Mouse (Mus musculus): ENCODE results near the gene Tkt.

Gene Tkt

DNA sequence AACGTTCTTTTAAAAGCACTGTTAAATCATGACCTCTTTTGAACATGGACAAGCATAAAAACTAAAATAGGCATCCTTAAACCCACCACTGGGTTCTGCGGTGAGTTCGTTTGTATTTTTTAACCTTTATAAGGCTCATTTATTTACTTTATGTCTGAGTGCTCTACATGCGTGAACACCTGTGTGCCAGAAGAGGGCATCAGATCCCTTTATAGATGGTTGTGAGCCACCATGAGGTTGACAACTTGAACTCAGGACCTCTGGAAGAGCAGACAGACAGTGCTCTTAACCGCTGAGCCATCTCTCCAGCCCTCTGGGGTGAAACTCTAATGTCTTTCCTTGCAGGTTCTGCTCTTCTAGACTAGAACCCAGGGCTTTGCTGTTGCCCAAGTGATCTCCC is 37.2 kb downstream of the Tkt start:
- no peak for DNase-seq (ENCODE audit: low spot score)

DNA sequence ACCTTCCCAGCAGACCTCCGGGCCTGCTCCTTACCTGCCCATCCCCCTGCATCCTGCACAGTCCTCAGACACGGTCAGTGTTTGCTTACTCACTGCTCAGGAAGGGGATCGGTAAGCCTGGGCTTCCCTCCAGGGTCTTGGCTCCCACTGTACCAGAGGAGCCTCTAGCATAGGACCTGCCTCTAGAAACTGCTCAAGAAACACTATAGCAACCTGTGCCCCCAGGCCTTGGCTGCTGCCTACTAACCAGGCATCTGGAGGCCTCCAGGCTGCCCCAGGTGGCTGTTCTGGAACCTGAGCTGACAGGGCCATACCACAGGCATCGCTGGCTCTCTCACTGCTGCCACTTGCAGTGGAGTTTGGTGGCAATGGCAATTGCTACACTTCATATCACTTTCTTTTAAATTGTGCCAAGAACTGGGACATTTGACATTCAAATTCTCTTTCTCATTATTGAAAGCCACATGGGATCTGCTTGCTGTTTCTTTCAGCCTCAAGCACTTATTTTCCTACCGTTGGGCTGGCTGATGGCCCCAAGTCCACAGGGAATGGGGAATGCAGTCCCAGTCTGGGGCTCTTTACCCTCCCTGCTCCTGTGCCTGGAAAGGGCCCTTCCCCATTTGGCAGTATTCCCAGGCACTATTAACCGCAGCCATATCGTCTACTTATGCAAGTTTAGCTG is 38.8 kb downstream of the Tkt start:
- no peak for DNase-seq (ENCODE audit: low spot score)

DNA sequence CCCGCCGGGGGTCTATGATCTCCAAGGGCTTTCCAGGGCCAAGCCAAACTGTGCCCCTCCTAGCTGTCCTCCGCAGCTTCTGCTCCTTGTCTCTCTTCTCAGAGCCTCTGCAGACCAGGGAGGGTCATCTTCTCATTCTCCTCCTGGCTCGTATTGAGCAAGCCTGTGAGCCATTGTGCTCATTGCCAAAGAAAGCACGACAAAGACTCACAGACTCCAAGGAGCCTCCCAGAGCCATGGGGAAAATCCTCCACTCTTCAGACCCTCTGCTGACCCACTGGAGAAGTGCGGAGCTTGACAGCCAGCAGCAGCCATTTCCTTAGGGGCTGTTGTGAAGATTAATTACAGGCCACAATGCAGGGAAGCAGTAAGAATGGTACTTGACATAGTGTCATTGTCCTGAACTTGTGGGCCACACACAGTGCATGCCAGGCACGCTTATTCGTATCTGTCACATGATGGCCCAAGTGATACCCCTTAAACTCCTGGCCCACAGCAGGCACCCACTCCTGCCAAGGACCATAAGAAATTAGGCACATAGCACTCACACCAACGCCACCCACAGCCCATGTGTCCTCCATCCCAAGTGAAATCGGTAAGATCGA is 42.0 kb downstream of the Tkt start:
- DNase-seq (ENCODE audit: low spot score): no peak

DNA sequence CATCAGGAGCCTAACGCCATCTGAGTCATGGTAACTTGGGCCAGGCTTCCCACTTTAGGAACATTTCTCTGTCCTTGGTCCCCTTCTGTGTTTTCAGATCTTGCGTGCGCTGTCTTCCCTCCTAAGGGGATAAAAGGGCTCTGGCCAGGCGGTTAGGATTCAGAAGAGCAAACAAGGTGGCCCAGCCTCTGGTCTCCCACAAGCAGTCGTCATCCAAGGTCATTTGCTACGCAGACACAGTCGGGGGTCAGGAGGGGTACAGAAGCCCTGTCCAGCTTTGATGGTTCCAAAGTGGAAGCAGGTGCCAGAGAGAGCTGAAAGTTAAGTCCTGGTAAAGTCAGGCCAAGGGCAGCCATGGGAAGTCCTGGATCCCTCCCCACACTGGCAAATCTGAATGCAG is 42.8 kb downstream of the Tkt start:
- no peak for DNase-seq (ENCODE audit: low spot score)

DNA sequence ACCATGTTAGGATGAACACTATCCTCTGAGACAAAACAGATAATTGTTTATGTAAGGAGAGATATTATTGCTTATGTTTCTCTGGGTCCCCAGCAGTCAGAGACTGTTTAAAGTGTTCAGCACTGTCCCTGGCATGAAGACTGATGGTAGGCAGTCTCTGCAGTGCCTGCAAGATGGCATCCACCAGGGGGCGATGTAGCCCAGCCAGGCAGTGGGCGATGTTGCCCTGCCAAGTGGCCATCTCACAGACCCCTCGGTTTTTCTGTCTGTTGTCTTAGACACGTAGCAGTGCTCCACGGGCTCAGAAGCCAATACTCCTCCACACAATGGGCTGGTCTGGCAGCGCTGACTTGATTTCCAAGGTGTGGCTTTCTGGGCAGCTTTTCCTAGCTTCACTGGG is 43.3 kb downstream of the Tkt start:
- DNase-seq (ENCODE audit: low spot score): peak; percentile 69

DNA sequence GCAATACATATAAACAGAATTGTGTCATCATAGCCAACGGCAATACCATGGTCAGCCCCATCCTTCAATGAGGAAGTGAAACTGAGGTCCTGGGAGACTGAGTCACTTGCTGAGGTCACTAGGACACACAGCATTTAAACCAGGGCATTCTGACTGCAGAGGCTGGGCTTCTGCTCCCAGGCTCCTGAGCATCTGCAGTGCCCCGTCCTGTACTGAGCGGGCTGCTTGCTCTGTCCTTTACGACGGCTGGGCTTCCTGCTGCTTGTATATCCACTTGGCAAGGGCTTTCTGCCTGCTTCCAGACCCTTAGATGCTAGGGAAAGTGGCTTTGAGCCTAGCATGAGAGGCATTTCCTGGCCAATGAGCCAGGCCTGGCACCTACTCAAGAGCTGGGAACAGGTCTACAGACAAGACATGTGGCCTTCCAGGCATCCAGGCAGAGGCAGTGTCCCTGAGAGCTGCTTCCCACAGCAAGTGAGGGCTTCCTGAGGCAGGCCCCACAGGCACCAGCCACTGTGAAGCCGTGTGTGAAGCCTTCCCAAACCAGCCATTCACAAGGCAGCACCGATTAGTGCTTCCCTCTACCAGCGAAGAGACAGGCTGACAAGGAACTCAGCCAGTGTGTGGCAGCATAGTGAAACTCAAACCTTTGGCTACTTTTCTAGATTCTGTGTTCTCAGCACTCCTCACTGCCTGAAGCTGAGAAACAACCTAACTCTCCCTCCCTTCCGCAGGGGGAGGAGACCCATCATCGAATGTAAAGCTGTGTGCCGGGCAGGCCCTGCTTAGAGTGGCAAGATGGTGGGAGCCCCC is 45.3 kb downstream of the Tkt start:
- DNase-seq (ENCODE audit: low spot score): no peak

DNA sequence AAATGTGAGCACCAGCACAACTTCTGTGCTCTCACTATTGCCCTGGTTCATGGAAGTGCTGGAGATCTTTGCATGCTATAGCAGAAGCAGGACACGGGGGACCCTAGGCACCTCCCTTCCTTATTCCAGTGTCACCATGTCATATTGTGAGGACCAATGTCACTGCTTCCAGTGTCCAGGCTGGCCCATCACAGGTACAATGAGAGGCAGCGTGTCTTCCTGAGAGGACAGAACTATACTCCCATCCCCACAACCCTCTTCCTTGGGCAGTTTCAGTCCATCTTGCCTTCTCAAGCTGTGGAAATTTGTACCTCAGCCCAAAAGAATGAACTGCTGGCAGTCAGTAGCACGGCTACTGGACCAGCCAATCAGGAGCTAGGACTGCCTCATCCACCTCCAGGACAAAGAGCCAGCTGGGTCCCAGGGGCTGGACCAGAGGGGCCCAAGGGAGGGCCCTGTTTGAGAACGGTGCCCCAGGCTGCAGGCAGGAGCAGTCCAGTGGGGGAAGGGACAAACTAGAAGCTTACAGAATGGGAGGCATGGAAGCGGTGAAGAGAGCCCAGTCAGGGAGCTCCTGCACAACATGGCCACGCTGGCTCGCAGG is 46.0 kb downstream of the Tkt start:
- DNase-seq (ENCODE audit: low spot score): no peak

DNA sequence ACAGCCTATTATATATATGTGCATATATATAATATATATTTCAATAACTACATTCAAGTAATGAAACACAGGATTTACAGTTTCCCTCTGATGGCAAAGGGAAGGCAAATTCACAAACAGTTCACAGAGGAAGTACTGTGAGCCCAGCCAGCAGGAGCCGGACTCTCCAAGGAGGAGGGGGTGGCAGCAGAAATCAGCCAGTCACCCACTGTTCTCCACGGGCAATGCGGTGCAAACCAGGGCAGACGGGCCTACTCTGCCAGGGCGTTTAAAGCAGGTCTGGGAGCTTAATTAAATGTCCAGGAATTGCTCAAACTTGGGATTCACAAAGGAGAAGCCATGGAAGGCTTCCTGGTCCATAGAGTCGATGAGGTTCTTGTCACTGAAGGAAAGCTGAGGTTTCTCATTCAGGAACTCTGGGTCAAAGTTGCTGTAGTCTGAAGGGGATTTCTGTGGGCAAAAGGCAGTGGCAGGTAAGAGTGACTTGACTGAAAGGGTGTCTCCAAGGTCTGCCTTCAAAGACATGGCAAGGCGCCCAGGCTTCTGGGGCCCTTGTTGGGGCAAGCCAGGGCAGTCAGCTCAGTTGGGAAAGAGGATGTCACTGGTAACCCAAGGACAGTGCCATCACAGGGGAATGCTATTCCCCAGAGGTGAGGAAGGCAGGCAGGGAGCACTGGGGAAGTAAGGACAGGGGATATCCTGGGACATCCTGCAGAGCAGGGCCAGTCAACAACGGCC is 47.6 kb downstream of the Tkt start:
- DNase-seq (ENCODE audit: low spot score): no peak

DNA sequence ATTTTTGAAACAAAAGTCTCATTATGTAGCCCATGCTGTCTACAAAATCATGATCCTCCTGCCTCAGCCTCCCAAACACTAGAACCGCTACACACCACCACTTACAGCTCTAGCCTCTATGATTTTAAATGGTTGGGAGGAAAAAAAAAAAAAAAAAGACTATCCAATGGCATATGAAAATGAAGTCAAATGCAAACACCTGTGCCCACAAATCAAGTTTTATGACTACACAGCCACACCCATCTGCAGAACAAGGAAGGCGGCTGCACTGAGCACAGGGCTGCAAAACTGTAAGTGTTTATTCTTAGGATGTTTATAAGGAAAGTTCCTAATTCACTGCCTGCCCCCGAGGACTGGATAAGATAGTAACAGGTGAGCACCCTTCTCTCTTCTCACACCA is 48.2 kb downstream of the Tkt start:
- no peak for DNase-seq (ENCODE audit: low spot score)

DNA sequence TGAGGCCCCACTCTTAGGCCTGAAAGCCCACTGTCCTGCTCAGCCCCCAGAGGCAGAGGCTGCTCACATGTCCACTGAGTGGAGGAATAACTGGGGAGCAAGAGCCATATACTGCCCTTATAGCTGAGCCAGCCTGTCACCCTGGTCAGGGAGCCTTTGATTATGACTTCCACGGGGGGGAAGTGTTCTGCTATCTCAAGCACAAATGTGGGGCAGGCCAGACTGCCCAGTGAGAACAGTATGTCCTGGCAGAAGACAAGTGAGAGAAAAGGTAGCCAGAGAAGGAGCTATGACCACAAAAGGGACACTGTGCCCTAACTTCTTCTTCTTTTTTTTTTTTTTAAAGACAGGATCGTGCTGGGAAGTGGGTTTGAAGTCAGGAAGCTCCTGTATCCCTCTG is 49.0 kb downstream of the Tkt start:
- DNase-seq (ENCODE audit: low spot score): no peak

DNA sequence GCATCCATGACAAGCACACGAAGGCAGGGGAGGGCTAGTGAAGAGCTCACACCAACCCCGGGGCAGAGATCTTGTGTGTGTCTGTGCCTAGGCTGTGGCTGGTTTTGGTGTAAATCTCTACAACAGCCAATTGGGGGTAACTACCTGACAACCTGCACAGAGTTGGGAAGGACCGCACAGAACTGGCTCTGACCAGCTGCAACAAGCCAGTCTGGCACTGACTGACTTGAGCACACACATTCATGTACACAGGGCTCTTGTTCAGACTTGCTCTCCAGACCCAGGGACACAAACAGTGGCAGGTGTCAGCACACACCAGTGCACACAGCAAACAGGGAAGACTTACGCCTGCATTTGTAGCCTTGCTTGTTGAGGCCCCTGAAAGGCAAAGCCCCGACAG is 58.7 kb downstream of the Tkt start:
- DNase-seq (ENCODE audit: low spot score): no peak

DNA sequence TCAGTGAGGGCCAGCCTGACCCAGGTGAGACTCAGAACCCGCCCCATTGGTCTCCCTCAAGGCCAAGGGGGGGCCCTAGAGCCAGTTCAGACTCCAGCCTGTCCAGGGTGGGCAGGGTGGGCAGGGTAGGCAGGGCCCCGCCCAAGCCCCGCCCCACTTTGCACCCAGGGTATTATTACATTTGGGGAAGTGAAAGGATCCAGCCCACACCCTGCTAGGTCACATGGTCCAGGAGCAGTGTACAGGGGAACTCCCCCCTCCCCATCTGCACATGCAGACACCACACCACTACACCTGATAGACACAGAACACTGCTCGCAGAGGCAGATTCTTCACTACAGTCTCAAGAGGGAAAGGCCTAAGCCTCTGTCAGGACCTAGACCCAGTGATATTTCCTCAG is 59.5 kb downstream of the Tkt start:
- no peak for DNase-seq (ENCODE audit: low spot score)

DNA sequence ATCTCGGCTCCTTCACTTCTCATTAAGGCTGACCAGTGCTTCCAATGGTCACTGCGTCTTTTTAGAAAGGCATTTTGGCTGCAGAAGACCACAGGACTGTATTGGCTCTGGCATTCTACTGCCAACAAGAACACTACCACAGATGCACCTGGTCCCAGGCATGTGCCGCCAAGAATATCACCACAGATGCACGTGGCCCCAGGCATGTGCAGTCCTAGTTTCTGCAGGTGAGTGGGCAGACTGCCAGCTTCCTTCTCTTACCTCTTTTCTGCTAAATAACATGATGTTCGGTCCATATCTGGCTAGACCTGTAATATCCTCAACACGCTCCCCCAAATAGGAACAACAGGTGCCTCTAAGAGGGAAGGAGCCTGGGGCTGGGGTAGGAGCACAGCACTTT is 60.0 kb downstream of the Tkt start:
- DNase-seq (ENCODE audit: low spot score): no peak

DNA sequence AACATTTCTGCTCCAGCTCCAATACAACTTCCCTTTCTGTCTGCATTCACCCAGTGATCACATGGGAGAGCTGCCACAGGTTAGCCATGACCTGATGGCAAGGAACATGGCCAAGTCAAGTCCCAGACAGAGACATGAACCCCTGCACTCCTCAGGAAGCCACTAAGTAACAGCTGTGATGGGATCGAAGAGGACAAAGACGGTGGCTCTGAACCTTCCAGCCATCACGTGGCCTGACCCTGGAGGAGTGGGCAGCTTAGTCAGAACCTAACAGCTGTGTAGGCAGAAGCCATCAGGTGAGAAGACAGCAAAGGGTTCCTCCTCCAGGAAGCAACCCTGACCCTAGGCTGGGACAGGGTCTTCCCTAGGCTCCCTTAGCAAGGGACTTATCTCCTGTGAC is 61.3 kb downstream of the Tkt start:
- no peak for DNase-seq (ENCODE audit: low spot score)

DNA sequence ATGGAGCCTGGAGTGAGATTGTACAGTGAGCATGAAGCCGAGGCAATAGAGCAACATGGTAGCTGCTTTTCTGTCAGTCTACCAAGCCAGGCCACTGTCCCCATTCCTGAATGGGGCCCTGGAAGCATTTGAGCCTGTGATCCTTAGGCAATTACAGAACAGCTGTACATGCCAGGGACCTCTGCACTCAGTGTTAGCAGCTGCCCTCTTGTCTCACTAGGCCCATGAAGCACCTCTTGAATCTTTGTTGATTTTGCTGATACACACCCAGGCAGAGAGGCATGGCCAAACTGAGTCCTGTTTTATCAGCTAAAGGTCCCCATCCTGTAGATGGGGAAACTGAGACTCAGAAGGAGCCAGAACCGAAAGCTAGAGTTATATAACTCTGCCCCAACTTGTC is 62.1 kb downstream of the Tkt start:
- no peak for DNase-seq (ENCODE audit: low spot score)

DNA sequence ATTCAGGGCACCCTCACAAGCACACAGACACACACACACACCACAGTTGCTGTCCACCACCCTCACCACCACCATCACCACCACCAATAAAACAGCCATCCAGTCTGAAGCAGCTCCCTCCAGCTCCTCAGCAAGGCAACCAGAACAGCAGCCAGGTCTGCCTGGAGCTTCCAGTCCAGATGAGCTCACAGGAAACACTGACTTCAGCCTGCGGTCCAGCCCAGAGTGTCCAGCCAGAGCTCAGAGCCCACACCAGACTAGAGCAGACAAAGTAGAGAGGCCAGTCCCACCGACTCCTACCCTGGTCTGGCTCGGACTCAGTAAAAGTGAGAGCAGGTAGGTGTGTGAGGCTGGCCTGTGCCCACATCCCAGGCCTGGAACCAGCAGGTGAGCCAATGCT is 62.8 kb downstream of the Tkt start:
- DNase-seq (ENCODE audit: low spot score): no peak

DNA sequence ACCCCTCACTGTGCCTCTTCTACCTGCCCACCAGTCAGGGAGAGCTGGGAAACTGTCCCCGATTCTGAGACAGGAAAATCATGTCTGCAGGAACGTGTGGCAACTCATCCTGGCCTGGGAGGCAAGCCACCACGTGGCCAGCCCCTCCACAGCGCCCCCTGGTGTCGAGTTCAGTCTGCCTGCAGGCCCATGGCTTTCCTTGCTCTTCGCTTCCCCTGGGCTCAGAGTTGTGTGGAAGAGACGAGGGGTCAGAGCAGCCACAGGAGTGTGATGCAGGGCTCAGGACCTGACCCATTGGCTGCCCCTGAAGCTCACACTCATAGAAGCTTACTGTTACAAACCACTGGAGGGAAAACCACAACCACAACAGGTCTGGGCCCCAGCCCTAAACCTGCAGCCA is 64.4 kb downstream of the Tkt start:
- peak; percentile 63 for DNase-seq (ENCODE audit: low spot score)

DNA sequence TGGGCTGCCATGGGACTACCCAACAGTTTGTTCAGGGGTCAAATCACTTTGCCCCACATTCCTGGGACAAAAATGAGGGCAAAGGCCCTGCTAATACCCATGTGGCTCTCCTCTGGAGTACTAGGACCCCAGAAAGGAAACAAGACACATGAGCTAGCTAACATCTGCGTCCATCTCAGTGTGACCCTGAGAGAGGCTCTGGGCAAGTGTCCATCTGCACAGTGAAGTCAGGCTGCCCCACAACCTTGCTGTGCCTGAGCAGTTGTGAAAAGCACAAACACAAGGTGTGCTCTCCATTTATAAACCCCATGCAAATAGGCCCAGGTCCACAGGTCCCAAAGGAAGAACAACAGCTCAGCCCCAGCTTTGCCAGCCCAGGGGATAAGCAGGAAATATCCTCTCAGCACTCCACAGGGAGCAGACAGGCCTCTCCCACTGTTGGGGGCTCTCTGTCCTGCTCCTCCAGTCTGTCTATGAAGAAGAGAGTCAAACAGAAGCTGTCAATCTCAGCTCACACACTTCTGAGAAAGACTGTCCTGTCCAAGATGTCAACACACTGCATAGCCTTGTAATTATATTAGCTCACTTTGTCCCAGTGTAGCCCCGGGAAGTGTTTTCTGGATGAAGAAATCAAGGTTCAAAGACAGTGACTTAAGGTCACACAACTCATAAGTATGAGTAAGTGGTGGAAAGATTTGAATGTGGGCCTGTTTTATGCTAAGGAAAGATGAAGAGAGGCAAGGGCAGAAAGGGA is 65.0 kb downstream of the Tkt start:
- DNase-seq (ENCODE audit: low spot score): no peak

DNA sequence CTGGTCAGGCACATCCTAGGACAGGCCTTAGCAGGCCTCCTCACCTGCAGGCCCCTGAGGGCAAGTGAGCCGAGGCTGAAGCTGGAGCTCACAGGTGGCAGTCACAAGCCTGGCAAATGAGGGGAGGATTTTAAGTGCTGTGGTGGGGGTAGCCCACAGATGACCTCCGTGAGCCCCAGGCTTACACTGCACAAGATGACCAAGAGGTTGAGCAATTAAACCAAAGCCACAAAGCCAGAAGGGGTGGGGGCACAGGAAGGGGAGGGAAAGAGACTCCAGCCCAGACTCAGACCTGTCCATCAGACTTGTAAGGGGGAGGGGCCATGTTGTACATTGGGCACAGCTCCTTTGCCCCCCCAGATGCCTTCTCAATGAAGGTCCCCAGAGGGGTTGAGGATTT is 68.6 kb downstream of the Tkt start:
- DNase-seq (ENCODE audit: low spot score): no peak

DNA sequence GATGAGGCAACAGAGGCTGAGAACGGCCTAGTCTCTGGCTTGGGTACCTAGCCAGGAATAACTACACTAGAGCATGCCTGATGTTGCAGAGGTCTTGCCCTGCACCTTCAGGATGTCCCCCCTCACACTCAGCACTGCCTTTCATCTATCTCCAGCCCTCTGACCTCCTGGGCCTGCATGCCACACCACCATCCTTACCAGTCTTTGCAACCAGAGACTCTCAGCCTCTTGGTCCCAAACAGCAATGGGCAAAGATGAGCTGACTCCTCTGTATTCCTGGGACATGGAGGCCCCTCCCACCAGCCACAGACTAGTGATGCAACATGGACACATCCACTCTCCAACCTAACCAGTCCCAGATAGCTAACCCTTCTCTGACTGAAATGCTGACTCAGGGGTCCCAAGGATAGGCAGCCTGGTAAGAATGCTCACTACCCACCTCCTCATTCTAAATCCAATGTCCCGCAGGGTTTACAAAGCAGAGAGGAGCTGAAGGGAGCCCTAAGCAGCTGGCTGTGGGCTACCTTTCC is 70.7 kb downstream of the Tkt start:
- DNase-seq (ENCODE audit: low spot score): no peak

DNA sequence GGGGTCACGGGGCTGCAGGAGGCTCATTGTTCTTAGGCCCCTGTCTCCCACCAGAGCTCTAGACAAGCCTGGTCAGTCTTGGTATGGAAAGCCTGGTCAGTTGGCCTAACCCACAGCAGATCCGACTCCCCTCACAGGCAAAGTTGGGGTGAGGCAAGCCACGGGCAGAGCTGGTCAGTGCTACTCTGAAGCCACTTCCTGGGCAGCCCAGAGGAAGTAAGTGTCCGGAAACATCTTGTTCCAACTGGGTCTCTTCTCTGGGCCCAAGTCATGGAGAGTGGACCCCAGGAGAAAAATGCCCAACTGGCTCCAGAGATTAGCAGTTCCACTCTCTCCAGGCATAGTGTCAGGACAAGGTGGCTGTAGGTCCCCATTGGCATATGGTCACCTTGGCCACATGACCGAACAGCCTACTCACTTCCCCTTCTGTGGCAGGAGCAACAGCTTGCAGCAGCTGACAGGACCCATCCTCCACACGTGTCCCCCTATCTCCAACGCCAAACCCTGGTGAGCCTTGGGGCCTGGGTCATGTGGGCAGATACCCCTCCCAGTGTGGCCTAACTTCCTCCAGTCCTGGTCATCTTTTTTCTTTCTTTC is 71.9 kb downstream of the Tkt start:
- DNase-seq (ENCODE audit: low spot score): no peak

Data from T-cell, adult 2 months (primary cell).